Mouse (Mus musculus) embryonic fibroblast, embryonic 13.5 days (primary cell): Measurements from ENCODE around the gene Hmga2.

Experiments used
- CTCF ChIP-seq: IDR thresholded peaks from 2 replicates; pipeline ENCODE4 v1.5.1; 2011; ENCODE audit warnings: mild to moderate bottlenecking, control low read depth, low read length, moderate library complexity, borderline replicate concordance; ENCODE audit not compliant: insufficient read depth
- POLR2A ChIP-seq: IDR thresholded peaks from 2 replicates; pipeline ENCODE4 v1.6.1; 2011; ENCODE audit warnings: low read depth, mild to moderate bottlenecking, control low read depth, low read length, moderate library complexity

DNA sequence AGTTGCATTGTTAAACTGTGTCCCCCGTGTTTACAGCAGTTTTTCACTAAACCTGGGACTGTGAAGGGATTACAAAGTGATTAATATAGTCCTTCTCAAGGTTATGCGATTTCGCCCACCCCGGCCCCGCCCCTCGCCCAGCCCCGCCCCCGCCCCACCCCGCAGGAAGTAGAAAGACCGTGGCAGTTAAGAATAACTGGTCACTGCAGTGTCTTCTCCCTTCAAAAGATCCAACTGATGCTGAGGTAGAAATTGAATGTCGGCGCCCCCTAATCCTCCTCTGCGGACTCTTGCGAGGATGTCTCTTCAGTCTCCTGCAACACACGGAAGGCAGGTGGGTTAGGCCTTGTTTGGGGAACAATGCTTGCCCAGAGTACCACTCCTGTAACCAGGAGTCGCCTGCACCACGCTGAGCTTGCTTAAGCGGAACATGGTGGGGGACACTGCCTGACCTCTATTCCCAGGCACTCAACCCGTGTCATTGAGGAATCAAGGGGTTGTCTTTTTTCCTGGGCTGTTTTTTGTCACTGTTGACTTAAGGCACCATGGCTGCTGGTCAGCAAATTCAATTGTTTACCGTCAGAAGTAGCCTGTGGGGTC, 112.2 kb downstream of the Hmga2 start:
- TF ChIP-seq CTCF (no peak), POLR2A (no peak)
